Mouse (Mus musculus): ENCODE measurements around the gene Dlg2. TPM values are rescaled to one million over a fixed set of nuclear protein-coding genes. Genes with fewer than 3 reads are reported as not detected.

The Dlg2 gene
- polyA plus RNA-seq, 1 experiment from 2014 or later, result 1.1 TPM

GRCm38 (mm10) chr7:90982069-90982468 is 505.6 kb downstream of the Dlg2 start:
- no peak for ATAC-seq (ENCODE audit: low read depth)
- Histone ChIP-seq H3K4me3 (ENCODE audit: low read length) (no peak overlapping the region), H3K36me3 (ENCODE audit: control insufficient read depth, insufficient read depth, low read length) (no peaks in the 10 kb centered on the region), H3K9me3 (ENCODE audit: control insufficient read depth, low read length) (no peaks in the 10 kb centered on the region), H3K27me3 (ENCODE audit: control insufficient read depth, insufficient read depth, low read depth, low read length) (no peaks in the 10 kb centered on the region), H3K4me2 (ENCODE audit: low read depth, low read length) (no peak overlapping the region), H3K4me1 (replicated peaks; ENCODE audit: control insufficient read depth, insufficient read depth, low read length) (no peaks in the 10 kb centered on the region), H3K27ac (ENCODE audit: low read length) (no peak overlapping the region), H3K9ac (ENCODE audit: low read length) (no peak overlapping the region)

- no peak overlapping the region for H3K9ac ChIP-seq (ENCODE audit: low read length)
- ATAC-seq (ENCODE audit: low read depth), result no peak
- no peak overlapping the region for H3K4me3 ChIP-seq (ENCODE audit: low read length)
- no peaks in the 10 kb centered on the region for H3K36me3 ChIP-seq (ENCODE audit: control insufficient read depth, insufficient read depth, low read length)
- H3K9me3 ChIP-seq (ENCODE audit: control insufficient read depth, low read length), result no peaks in the 10 kb centered on the region
- no peaks in the 10 kb centered on the region for H3K27me3 ChIP-seq (ENCODE audit: control insufficient read depth, insufficient read depth, low read depth, low read length)
- no peaks in the 10 kb centered on the region for H3K4me1 ChIP-seq (replicated peaks; ENCODE audit: control insufficient read depth, insufficient read depth, low read length)
- 57% methylated on average over 2 of the region's 2 CpGs for WGBS
- no peak overlapping the region for H3K27ac ChIP-seq (ENCODE audit: low read length)
- no peak overlapping the region for H3K4me2 ChIP-seq (ENCODE audit: low read depth, low read length)
These were observed 534.2 kb downstream of the Dlg2 start for GRCm38 (mm10) chr7:91010655-91011054.

- no peak overlapping the region for H3K9ac ChIP-seq (ENCODE audit: low read length)
- no peaks in the 10 kb centered on the region for H3K9me3 ChIP-seq (ENCODE audit: control insufficient read depth, low read length)
- no peak overlapping the region for H3K27ac ChIP-seq (ENCODE audit: low read length)
- H3K4me3 ChIP-seq (ENCODE audit: low read length), result no peak overlapping the region
- H3K36me3 ChIP-seq (ENCODE audit: control insufficient read depth, insufficient read depth, low read length), result no peaks in the 10 kb centered on the region
- H3K4me2 ChIP-seq (ENCODE audit: low read depth, low read length), result no peak overlapping the region
- no peaks in the 10 kb centered on the region for H3K27me3 ChIP-seq (ENCODE audit: control insufficient read depth, insufficient read depth, low read depth, low read length)
- H3K4me1 ChIP-seq (replicated peaks; ENCODE audit: control insufficient read depth, insufficient read depth, low read length), result no peaks in the 10 kb centered on the region
- ATAC-seq (ENCODE audit: low read depth), result no peak
- WGBS, result 67% methylated on average over 4 of the region's 4 CpGs
These were observed 568.7 kb downstream of the Dlg2 start for GRCm38 (mm10) chr7:91044998-91045741.

GRCm38 (mm10) chr7:91045742-91046098 is 569.2 kb downstream of the Dlg2 start:
- Histone ChIP-seq H3K4me1 (replicated peaks; ENCODE audit: control insufficient read depth, insufficient read depth, low read length) (no peaks in the 10 kb centered on the region), H3K4me3 (ENCODE audit: low read length) (no peak overlapping the region), H3K27me3 (ENCODE audit: control insufficient read depth, insufficient read depth, low read depth, low read length) (no peaks in the 10 kb centered on the region), H3K4me2 (ENCODE audit: low read depth, low read length) (no peak overlapping the region), H3K36me3 (ENCODE audit: control insufficient read depth, insufficient read depth, low read length) (no peaks in the 10 kb centered on the region), H3K27ac (ENCODE audit: low read length) (no peak overlapping the region), H3K9ac (ENCODE audit: low read length) (no peak overlapping the region), H3K9me3 (ENCODE audit: control insufficient read depth, low read length) (no peaks in the 10 kb centered on the region)
- no peak for ATAC-seq (ENCODE audit: low read depth)
- 75% methylated on average over 1 of the region's 1 CpGs for WGBS

- Histone ChIP-seq H3K9ac (ENCODE audit: low read length) (no peak overlapping the region), H3K36me3 (ENCODE audit: control insufficient read depth, insufficient read depth, low read length) (no peaks in the 10 kb centered on the region), H3K27me3 (ENCODE audit: control insufficient read depth, insufficient read depth, low read depth, low read length) (no peaks in the 10 kb centered on the region), H3K9me3 (ENCODE audit: control insufficient read depth, low read length) (no peaks in the 10 kb centered on the region), H3K27ac (ENCODE audit: low read length) (no peak overlapping the region), H3K4me3 (ENCODE audit: low read length) (no peak overlapping the region), H3K4me1 (replicated peaks; ENCODE audit: control insufficient read depth, insufficient read depth, low read length) (no peaks in the 10 kb centered on the region), H3K4me2 (ENCODE audit: low read depth, low read length) (no peak overlapping the region)
- ATAC-seq (ENCODE audit: low read depth), result no peak
- 65% methylated on average over 12 of the region's 12 CpGs for WGBS
These were observed 587.0 kb downstream of the Dlg2 start for GRCm38 (mm10) chr7:91063297-91064040.

GRCm38 (mm10) chr7:91071751-91072707 is 595.6 kb downstream of the Dlg2 start:
- H3K9ac ChIP-seq (ENCODE audit: low read length), result no peak overlapping the region
- no peaks in the 10 kb centered on the region for H3K9me3 ChIP-seq (ENCODE audit: control insufficient read depth, low read length)
- no peak for ATAC-seq (ENCODE audit: low read depth)
- 74% methylated on average over 9 of the region's 9 CpGs for WGBS
- no peaks in the 10 kb centered on the region for H3K36me3 ChIP-seq (ENCODE audit: control insufficient read depth, insufficient read depth, low read length)
- H3K4me3 ChIP-seq (ENCODE audit: low read length), result no peak overlapping the region
- H3K4me2 ChIP-seq (ENCODE audit: low read depth, low read length), result no peak overlapping the region
- H3K27ac ChIP-seq (ENCODE audit: low read length), result no peak overlapping the region
- H3K27me3 ChIP-seq (ENCODE audit: control insufficient read depth, insufficient read depth, low read depth, low read length), result no peaks in the 10 kb centered on the region
- H3K4me1 ChIP-seq (replicated peaks; ENCODE audit: control insufficient read depth, insufficient read depth, low read length), result no peaks in the 10 kb centered on the region

GRCm38 (mm10) chr7:91086071-91086470 is 609.6 kb downstream of the Dlg2 start:
- no peak overlapping the region for H3K9ac ChIP-seq (ENCODE audit: low read length)
- H3K27me3 ChIP-seq (ENCODE audit: control insufficient read depth, insufficient read depth, low read depth, low read length), result no peaks in the 10 kb centered on the region; the same call in 1 of the 2 replicates
- no peak overlapping the region for H3K4me2 ChIP-seq (ENCODE audit: low read depth, low read length)
- H3K36me3 ChIP-seq (ENCODE audit: control insufficient read depth, insufficient read depth, low read length), result no peaks in the 10 kb centered on the region
- WGBS, result 54% methylated on average over 2 of the region's 2 CpGs
- H3K9me3 ChIP-seq (ENCODE audit: control insufficient read depth, low read length), result no peaks in the 10 kb centered on the region
- H3K4me1 ChIP-seq (replicated peaks; ENCODE audit: control insufficient read depth, insufficient read depth, low read length), result no peaks in the 10 kb centered on the region
- no peak overlapping the region for H3K27ac ChIP-seq (ENCODE audit: low read length)
- no peak for ATAC-seq (ENCODE audit: low read depth)
- H3K4me3 ChIP-seq (ENCODE audit: low read length), result no peak overlapping the region

GRCm38 (mm10) chr7:91089211-91089930 is 612.9 kb downstream of the Dlg2 start:
- ATAC-seq (ENCODE audit: low read depth), result no peak
- WGBS, result 27% methylated on average over 6 of the region's 6 CpGs
- Histone ChIP-seq H3K27ac (ENCODE audit: low read length) (no peak overlapping the region), H3K27me3 (ENCODE audit: control insufficient read depth, insufficient read depth, low read depth, low read length) (no peaks in the 10 kb centered on the region; the same call in 1 of the 2 replicates), H3K4me2 (ENCODE audit: low read depth, low read length) (no peak overlapping the region), H3K4me1 (replicated peaks; ENCODE audit: control insufficient read depth, insufficient read depth, low read length) (no peaks in the 10 kb centered on the region), H3K4me3 (ENCODE audit: low read length) (no peak overlapping the region), H3K9ac (ENCODE audit: low read length) (no peak overlapping the region), H3K9me3 (ENCODE audit: control insufficient read depth, low read length) (no peaks in the 10 kb centered on the region), H3K36me3 (ENCODE audit: control insufficient read depth, insufficient read depth, low read length) (no peaks in the 10 kb centered on the region)
